14 mouse cellular contexts compared by ENCODE assay signal in the genomic region with DNA sequence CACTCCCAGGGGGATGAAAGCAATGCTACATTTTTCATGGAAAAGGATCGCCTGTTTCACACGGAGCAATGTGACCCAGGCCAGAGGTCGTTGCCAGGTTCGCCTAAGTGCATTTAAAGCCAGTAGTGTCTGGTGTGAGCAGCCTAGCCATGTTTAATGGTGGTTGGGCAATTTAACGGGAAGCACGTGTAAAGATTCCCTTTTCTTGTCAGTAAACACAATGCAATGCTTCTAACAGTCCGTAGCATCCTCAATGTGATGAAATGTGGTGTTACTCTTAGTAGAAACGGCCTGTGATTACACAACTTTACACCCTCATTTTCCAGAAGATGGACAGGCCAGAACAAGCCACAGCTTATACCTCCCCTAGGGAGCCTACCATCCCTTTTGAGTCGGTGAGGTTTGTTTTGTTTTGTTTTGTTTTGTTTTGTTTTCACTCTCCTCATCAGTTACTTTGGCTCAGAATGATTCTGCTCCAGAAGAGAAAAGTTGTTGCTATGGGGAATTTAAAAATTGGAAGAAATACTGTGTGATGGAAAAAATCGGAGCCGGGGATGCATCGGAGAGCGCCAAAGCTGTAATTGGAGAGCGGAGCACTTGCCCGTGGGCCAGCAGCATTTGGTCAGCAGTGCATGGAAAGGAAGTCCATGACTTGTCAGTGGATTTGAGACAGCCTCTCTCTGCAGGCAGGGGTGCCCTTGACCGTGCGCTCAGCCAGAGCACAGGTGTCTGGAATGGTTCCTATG.
DNase-seq lines count a peak whose midpoint lies in the region; ATAC-seq lines count a peak whose summit lies in the region.
"Had no signal": no experiment of that assay in that cellular context is flagged by ENCODE, and none has a peak within 500 bp of the region (broad histone marks: within the 10 kb centered on the region; RNA-seq: fewer than 3 reads in every experiment).

No protein-coding gene starts in this region.

- DNase-seq in cerebellum, postnatal 10 days = peak; percentile 29 to 39
- no peak for DNase-seq in cerebellum, adult 11 months
- DNase-seq in kidney, adult 18-20 months = no peak
- peak; percentile 51 for DNase-seq in embryonic facial prominence, embryonic 14.5 days (ENCODE audit: low spot score)
- DNase-seq in yolk sac, embryonic 10.5 days (ENCODE audit: low spot score) = no peak
- no peak for DNase-seq in left cerebral cortex, postnatal 36 days (ENCODE audit: low spot score in 2 of 2)
- DNase-seq: adrenal gland, postnatal 25 days; cerebellum, postnatal 36 days; kidney, adult 11 months; lung, embryonic 14.5 days had no signal

- H3K4me3 ChIP-seq in kidney, embryonic 15.5 days (replicated peaks) = no peak overlapping the region; the same call in 1 of the 2 replicates
- H3K4me3 ChIP-seq in embryonic facial prominence, embryonic 14.5 days (ENCODE audit: low read depth, low read length) = no peak overlapping the region
- no peak overlapping the region for H3K4me3 ChIP-seq in limb, embryonic 12.5 days (replicated peaks)
- H3K4me3 ChIP-seq: forebrain, embryonic 12.5 days; midbrain, embryonic 12.5 days had no signal

- no peak overlapping the region for H3K9ac ChIP-seq in kidney, embryonic 15.5 days
- H3K9ac ChIP-seq in embryonic facial prominence, embryonic 14.5 days (ENCODE audit: low read depth, low read length) = no peak overlapping the region
- H3K9ac ChIP-seq in limb, embryonic 12.5 days (replicated peaks) = no peak overlapping the region
- H3K9ac ChIP-seq: forebrain, embryonic 12.5 days; lung, embryonic 14.5 days; midbrain, embryonic 12.5 days had no signal

- intact Hi-C loops in left cerebral cortex, postnatal 36 days (cut with DNase I) = loop anchor here (10.0 kb wide), 1 partner anchor 312 kb away; no protein-coding TSS in a partner anchor

- peak; percentile 71; the same call in 1 of the 2 replicates for ATAC-seq in kidney, embryonic 15.5 days (replicated peaks; ENCODE audit: low FRiP score)
- no peak for ATAC-seq in embryonic facial prominence, embryonic 14.5 days (ENCODE audit: low read depth)
- ATAC-seq in limb, embryonic 12.5 days (ENCODE audit: insufficient number of reproducible peaks, insufficient read depth, low FRiP score, low TSS enrichment, low read depth) = no peak

- H3K4me2 ChIP-seq in kidney, embryonic 15.5 days = peak overlapping the region; percentile 33
- H3K4me2 ChIP-seq in embryonic facial prominence, embryonic 14.5 days (ENCODE audit: low read depth, low read length) = no peak overlapping the region
- H3K4me2 ChIP-seq in limb, embryonic 12.5 days = no peak overlapping the region
- H3K4me2 ChIP-seq: forebrain, embryonic 12.5 days; lung, embryonic 14.5 days; midbrain, embryonic 12.5 days had no signal

- H3K4me1 ChIP-seq in kidney, embryonic 15.5 days = peaks cover 24% of the 10 kb centered on the region
- H3K4me1 ChIP-seq in embryonic facial prominence, embryonic 14.5 days (ENCODE audit: control insufficient read depth, insufficient read depth, low read length) = peaks cover 21% of the 10 kb centered on the region
- peaks cover 43% of the 10 kb centered on the region for H3K4me1 ChIP-seq in limb, embryonic 12.5 days (replicated peaks)
- H3K4me1 ChIP-seq: midbrain, embryonic 12.5 days had no signal

- no peaks in the 10 kb centered on the region for H3K27me3 ChIP-seq in kidney, embryonic 15.5 days
- H3K27me3 ChIP-seq in embryonic facial prominence, embryonic 14.5 days (replicated peaks; ENCODE audit: control insufficient read depth, insufficient read depth, low read length) = no peaks in the 10 kb centered on the region
- H3K27me3 ChIP-seq in limb, embryonic 12.5 days = no peaks in the 10 kb centered on the region
- H3K27me3 ChIP-seq: forebrain, embryonic 12.5 days; midbrain, embryonic 12.5 days had no signal

- H3K9me3 ChIP-seq in kidney, embryonic 15.5 days (replicated peaks) = no peaks in the 10 kb centered on the region
- no peaks in the 10 kb centered on the region for H3K9me3 ChIP-seq in embryonic facial prominence, embryonic 14.5 days (ENCODE audit: control insufficient read depth, low read length)
- H3K9me3 ChIP-seq in limb, embryonic 12.5 days = no peaks in the 10 kb centered on the region
- H3K9me3 ChIP-seq: forebrain, embryonic 12.5 days; midbrain, embryonic 12.5 days had no signal

- WGBS in kidney, embryonic 15.5 days = 26% methylated on average over 17 of the region's 17 CpGs
- 33% methylated on average over 17 of the region's 17 CpGs for WGBS in embryonic facial prominence, embryonic 14.5 days
- 43% methylated on average over 17 of the region's 17 CpGs for WGBS in limb, embryonic 12.5 days

- no peaks in the 10 kb centered on the region for H3K36me3 ChIP-seq in kidney, embryonic 15.5 days
- no peaks in the 10 kb centered on the region for H3K36me3 ChIP-seq in embryonic facial prominence, embryonic 14.5 days (ENCODE audit: control insufficient read depth, insufficient read depth, low read length)
- no peaks in the 10 kb centered on the region for H3K36me3 ChIP-seq in limb, embryonic 12.5 days
- H3K36me3 ChIP-seq: forebrain, embryonic 12.5 days; midbrain, embryonic 12.5 days had no signal

- no peak overlapping the region for H3K27ac ChIP-seq in kidney, embryonic 15.5 days
- H3K27ac ChIP-seq in embryonic facial prominence, embryonic 14.5 days (replicated peaks; ENCODE audit: low read depth, low read length) = peak overlapping the region; percentile 19; the same call in 1 of the 2 replicates
- peak overlapping the region; percentile 41; the same call in 1 of the 2 replicates for H3K27ac ChIP-seq in limb, embryonic 12.5 days
- H3K27ac ChIP-seq: forebrain, embryonic 12.5 days; midbrain, embryonic 12.5 days had no signal

Comparison
In these comparisons a context has a peak if more than half of its experiments do, and no peak if none do; other contexts are left out.
1. DNase-seq: peak in cerebellum, postnatal 10 days (2 of 2) and embryonic facial prominence, embryonic 14.5 days (single experiment); none in cerebellum, adult 11 months (single experiment), kidney, adult 18-20 months (single experiment), yolk sac, embryonic 10.5 days (single experiment) and left cerebral cortex, postnatal 36 days (0 of 2).